Mouse (Mus musculus) stomach, postnatal 0 days (tissue): ENCODE data around the gene Patz1. TPM values are rescaled to one million over a fixed set of nuclear protein-coding genes. Genes with fewer than 3 reads are reported as not detected.
A peak's percentile ranks its signal among the peaks of the same experiment; 100 is the strongest.

Experiments used
- ATAC-seq: fragments of 200-750 bp; cut with Nextera tagmentation; 2 replicates; pipeline ENCODE4 v1.8.0; 2017; ENCODE audit not compliant: low FRiP score, low TSS enrichment
- DNase-seq: peaks from one replicate; pipeline ENCODE4 v3.0.0-alpha.2; 2016; ENCODE audit warnings: low spot score
- H3K27ac ChIP-seq: fragments of 300-500 bp; sonication (generic); replicated peaks from 2 replicates; pipeline ENCODE4 v1.5.1; 2014; ENCODE audit warnings: mild to moderate bottlenecking, control low read depth
- H3K27me3 ChIP-seq: fragments of 300-500 bp; sonication (generic); 2 replicates; pipeline ENCODE4 v1.6.1; 2014; ENCODE audit warnings: low read length; ENCODE audit not compliant: control insufficient read depth, insufficient read depth
- H3K36me3 ChIP-seq: fragments of 300-500 bp; sonication (generic); 2 replicates; pipeline ENCODE4 v1.6.1; 2014; ENCODE audit warnings: low read length, mixed read lengths; ENCODE audit not compliant: control insufficient read depth, insufficient read depth
- H3K4me1 ChIP-seq: fragments of 300-500 bp; sonication (generic); replicated peaks from 2 replicates; pipeline ENCODE4 v1.6.1; 2014; ENCODE audit warnings: antibody characterized with exemption; ENCODE audit not compliant: control insufficient read depth, insufficient read depth
- H3K4me2 ChIP-seq: fragments of 300-500 bp; sonication (generic); replicated peaks from 2 replicates; pipeline ENCODE4 v1.6.1; 2014; ENCODE audit warnings: low read depth, mild to moderate bottlenecking, control low read depth, moderate library complexity
- H3K4me3 ChIP-seq: fragments of 300-500 bp; sonication (generic); 2 replicates; pipeline ENCODE4 v1.5.1; 2014; ENCODE audit warnings: low read depth, low read length, control low read depth
- H3K9ac ChIP-seq: fragments of 300-500 bp; sonication (generic); 2 replicates; pipeline ENCODE4 v1.6.1; 2014; ENCODE audit warnings: mild to moderate bottlenecking, low read length, control low read depth, mixed read lengths
- H3K9me3 ChIP-seq: fragments of 300-500 bp; sonication (generic); 2 replicates; pipeline ENCODE4 v1.6.1; 2016; ENCODE audit warnings: low read length; ENCODE audit not compliant: control insufficient read depth
- CTCF ChIP-seq: IDR thresholded peaks from 2 replicates; pipeline ENCODE4 v1.5.1; 2016; ENCODE audit warnings: antibody characterized with exemption, low read depth, mild to moderate bottlenecking, moderate library complexity
- EP300 ChIP-seq: optimal IDR thresholded peaks from 2 replicates; pipeline ENCODE3; 2016; ENCODE audit warnings: antibody characterized with exemption
- WGBS: fragments of 180-500 bp; shearing (Covaris S2); extraction: QIAGEN DNeasy Blood & Tissue Kit; methylation state at CpG from one replicate; pipeline ENCODE4 v1.1.7; 2014; 5-methylcytosine and 5-hydroxymethylcytosine counted together
- polyA plus RNA-seq: library from polyadenylated mRNA; unstranded; fragments of >200 nt; fragmentation: Nextera tagmentation; extraction: Ambion mirVana; gene quantifications from 2 replicates; pipeline ENCODE4 v1.2.1, GENCODE M21; 2015

Patz1 gene
- polyA plus RNA-seq, 1 experiment from 2014 or later: 12.2 TPM

DNA sequence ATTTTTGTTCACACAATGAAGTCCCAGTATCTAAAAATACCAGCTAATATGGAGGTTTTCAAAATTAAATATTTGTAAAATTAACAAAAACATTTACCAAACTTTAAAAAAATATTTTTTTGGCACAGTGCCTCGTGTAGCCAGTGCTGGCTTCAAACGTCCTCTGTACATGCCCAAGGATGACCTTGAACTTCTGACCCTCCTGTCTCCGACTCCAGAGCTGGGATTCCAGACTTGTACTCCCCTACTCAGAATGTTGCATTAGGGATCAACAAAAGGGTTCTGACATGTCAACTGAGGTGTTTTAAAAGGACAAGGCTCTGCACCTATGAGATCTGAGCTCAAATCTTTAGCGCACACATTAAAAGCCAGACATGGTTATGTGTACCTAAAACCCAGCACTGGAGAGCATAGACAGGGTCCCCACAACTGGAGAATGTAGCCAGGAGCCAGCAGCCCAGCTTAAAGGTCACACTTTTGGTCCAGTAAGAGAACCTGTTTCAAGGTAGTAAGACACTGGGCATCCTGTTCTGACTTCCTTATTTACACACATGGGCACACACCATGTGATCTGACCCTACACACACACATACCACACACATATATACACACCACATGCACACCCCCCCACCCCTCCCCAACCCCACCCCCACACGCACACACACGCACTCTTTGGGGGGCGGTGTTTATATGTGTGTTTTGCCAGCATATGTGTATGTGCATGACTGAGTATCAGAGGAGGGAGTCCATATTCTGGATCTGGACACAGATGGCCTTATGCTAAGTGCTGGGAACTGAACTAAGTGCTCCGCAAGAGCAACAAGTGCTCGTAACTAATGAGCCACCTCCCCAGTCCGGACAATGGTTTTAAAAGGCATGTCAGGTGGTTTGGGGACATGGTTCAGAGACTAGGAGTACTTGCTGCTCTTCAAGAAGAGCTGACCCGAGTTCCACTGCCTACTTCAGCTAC, 40.4 kb downstream of the Patz1 start:
- Histone ChIP-seq H3K4me1 (peaks cover 9% of the 10 kb centered on the region; the same call in 1 of the 2 replicates), H3K9ac (no peak overlapping the region), H3K4me2 (no peak overlapping the region), H3K36me3 (no peaks in the 10 kb centered on the region), H3K9me3 (no peaks in the 10 kb centered on the region), H3K27me3 (no peaks in the 10 kb centered on the region), H3K4me3 (no peak overlapping the region), H3K27ac (no peak overlapping the region)
- DNase-seq: no peak
- TF ChIP-seq CTCF (no peak), EP300 (no peak)
- 71% methylated on average over 11 of the region's 11 CpGs for WGBS
- no peak for ATAC-seq

DNA sequence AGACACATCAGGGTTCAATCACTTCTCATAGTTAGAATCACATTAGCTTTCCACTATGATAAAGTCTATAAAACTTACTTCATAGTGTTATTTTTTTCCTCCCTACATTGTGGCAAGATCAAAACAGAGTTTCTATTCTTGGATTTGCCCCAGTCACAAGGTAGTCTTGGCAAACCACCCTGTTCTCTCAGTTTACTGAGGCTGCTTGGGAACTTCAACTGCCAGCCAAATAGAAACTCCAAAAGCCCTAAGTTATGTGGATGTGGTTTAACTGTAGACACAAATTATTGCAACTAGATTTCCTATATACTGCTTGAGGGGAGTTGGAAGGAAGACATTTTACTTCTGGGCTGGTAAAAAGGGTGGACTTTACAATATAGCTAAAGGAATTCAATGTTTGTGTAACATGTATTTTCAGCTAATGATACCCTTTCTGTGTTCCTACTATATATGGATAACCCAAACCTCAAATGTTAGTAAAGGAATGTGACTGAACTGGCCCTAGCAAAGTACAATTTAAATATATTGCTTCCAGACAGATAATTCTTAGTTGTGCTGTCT, 41.3 kb downstream of the Patz1 start, which contains the start of gene Pik3ip1:
TSS of gene Pik3ip1 (plus strand) at position 511 of the 561 bp plus-strand sequence.
- DNase-seq: no peak
- Histone ChIP-seq H3K36me3 (no peaks in the 10 kb centered on the region), H3K4me3 (peak within 1 kb of the TSS; percentile 49), H3K4me2 (peak within 1 kb of the TSS; percentile 79), H3K9ac (peak within 1 kb of the TSS; percentile 64), H3K4me1 (peaks cover 11% of the 10 kb centered on the region; the same call in 1 of the 2 replicates), H3K27me3 (no peaks in the 10 kb centered on the region), H3K9me3 (no peaks in the 10 kb centered on the region), H3K27ac (peak within 1 kb of the TSS; percentile 90)
- TF ChIP-seq CTCF: no peak
- TF ChIP-seq EP300: peak; percentile 38
- ATAC-seq: no peak

DNA sequence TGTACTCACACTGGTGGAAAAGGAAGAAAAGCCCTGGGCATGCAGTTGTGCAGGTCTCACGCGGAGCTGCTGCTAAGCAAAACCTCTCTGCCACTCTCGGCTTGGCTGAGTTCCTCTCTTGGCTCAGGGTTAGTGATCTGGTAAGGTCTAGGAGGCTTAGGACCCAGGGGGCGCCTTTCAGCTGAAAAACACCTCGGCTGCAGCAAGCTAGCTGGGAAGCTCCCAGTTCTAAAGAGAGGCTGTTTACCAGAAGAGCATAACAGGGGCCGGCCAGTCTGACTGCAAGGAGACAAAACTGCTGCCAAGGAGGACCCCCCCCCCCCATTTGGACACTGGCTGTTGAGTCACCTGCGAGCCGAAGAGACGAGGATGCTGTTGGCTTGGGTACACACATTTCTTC, 41.9 kb downstream of the Patz1 start:
- WGBS: 1% methylated on average over 9 of the region's 9 CpGs
- peak; percentile 79 for DNase-seq
- H3K9me3 ChIP-seq: no peaks in the 10 kb centered on the region
- peak overlapping the region; percentile 64 for H3K9ac ChIP-seq
- peak overlapping the region; percentile 49 for H3K4me3 ChIP-seq
- peak overlapping the region; percentile 90 for H3K27ac ChIP-seq
- no peaks in the 10 kb centered on the region for H3K27me3 ChIP-seq
- no peaks in the 10 kb centered on the region for H3K36me3 ChIP-seq
- no peak for ATAC-seq
- TF ChIP-seq CTCF (peak; percentile 69), EP300 (no peak)
- H3K4me2 ChIP-seq: peak overlapping the region; percentile 79
- H3K4me1 ChIP-seq: peaks cover 12% of the 10 kb centered on the region; the same call in 1 of the 2 replicates

- 4% methylated on average over 14 of the region's 14 CpGs for WGBS
- Histone ChIP-seq H3K36me3 (no peaks in the 10 kb centered on the region), H3K27me3 (no peaks in the 10 kb centered on the region), H3K4me2 (peak overlapping the region; percentile 79), H3K4me1 (peaks cover 17% of the 10 kb centered on the region; the same call in 1 of the 2 replicates), H3K9me3 (no peaks in the 10 kb centered on the region), H3K9ac (peak overlapping the region; percentile 64), H3K27ac (peak overlapping the region; percentile 90), H3K4me3 (peak overlapping the region; percentile 49)
- DNase-seq (no peak), ATAC-seq (no peak)
- no peak for TF ChIP-seq EP300
- no peak for TF ChIP-seq CTCF
These were observed 42.5 kb downstream of the Patz1 start for GRCm38 (mm10) chr11:3330991-3331750.

DNA sequence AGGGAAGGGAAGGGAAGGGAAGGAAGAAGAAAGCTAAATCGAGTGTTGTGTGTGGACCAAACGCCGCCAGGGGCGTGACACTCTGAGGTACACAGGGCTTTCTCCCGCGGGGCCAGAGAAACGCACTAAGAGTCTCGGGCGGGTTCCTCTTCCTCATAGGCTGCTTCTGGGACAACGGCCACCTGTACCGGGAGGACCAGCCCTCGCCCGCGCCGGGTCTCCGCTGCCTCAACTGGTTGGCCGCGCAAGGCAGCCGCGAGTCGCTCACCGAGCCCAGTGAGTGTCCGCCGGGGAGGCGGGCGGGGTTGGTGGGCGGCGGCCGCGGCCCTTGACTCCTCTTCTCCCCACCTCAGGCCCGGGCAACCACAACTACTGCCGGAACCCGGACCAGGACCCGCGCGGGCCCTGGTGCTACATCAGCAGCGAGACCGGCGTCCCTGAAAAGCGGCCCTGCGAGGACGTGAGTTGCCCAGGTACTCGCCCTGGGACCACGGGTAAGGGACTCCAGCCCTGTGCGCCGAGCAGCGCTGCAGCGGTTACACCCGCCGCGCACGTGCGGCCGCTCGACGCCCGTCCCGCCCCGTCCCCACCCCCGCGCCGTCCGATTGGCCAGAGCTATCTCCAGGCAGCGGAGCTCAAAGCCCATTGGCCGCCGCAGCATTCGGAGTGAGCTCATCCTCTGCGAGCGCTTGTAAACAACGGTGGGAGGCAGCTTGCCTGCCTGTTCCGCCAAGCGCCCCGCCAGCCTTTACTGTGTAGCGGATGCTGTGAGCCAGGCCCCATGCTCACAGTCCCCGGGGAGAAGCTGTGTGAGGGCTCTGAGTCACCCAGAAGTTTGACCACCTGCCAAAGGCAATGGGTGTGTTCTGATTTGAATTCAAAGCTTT, 43.3 kb downstream of the Patz1 start:
- no peaks in the 10 kb centered on the region for H3K27me3 ChIP-seq
- peak; percentile 93 for DNase-seq
- under 1% methylated on average over 69 of the region's 75 CpGs for WGBS
- peak overlapping the region; percentile 49 for H3K4me3 ChIP-seq
- ATAC-seq: peak; percentile 95
- H3K36me3 ChIP-seq: no peaks in the 10 kb centered on the region
- peak overlapping the region; percentile 90 for H3K27ac ChIP-seq
- H3K9me3 ChIP-seq: no peaks in the 10 kb centered on the region
- peaks cover 17% of the 10 kb centered on the region for H3K4me1 ChIP-seq
- H3K4me2 ChIP-seq: peak overlapping the region; percentile 79
- peak overlapping the region; percentile 69 for H3K9ac ChIP-seq
- TF ChIP-seq EP300: no peak
- peak; percentile 51 for TF ChIP-seq CTCF
